Mouse (Mus musculus) hindbrain, embryonic 10.5 days (tissue): ENCODE measurements around the gene Zic4. TPM values are rescaled to one million over a fixed set of nuclear protein-coding genes. Genes with fewer than 3 reads are reported as not detected.

ENCODE experiments used
- DNase-seq: peaks from one replicate; pipeline ENCODE4 v3.0.0-alpha.2; 2017; ENCODE audit warnings: low spot score
- H3K27ac ChIP-seq: fragments of 300-500 bp; sonication (generic); 2 replicates; pipeline ENCODE4 v1.5.1; 2016; ENCODE audit warnings: mild to moderate bottlenecking, moderate library complexity
- H3K27me3 ChIP-seq: fragments of 300-500 bp; sonication (generic); 2 replicates; pipeline ENCODE4 v1.6.1; 2016; ENCODE audit warnings: mild to moderate bottlenecking; ENCODE audit not compliant: poor library complexity, insufficient read depth, severe bottlenecking
- H3K36me3 ChIP-seq: fragments of 300-500 bp; sonication (generic); 2 replicates; pipeline ENCODE4 v1.6.1; 2016; ENCODE audit warnings: mild to moderate bottlenecking, moderate library complexity
- H3K4me1 ChIP-seq: fragments of 300-500 bp; sonication (generic); replicated peaks from 2 replicates; pipeline ENCODE4 v1.6.1; 2016; ENCODE audit warnings: mild to moderate bottlenecking
- H3K4me3 ChIP-seq: fragments of 300-500 bp; sonication (generic); 2 replicates; pipeline ENCODE4 v1.5.1; 2016; ENCODE audit warnings: mild to moderate bottlenecking, moderate library complexity
- H3K9me3 ChIP-seq: fragments of 300-500 bp; sonication (generic); 2 replicates; pipeline ENCODE4 v1.6.1; 2016; ENCODE audit warnings: mild to moderate bottlenecking, moderate library complexity
- WGBS: fragments of 180-500 bp; shearing (Covaris S2); methylation state at CpG from one replicate; pipeline ENCODE4 v1.1.7; 2016; 5-methylcytosine and 5-hydroxymethylcytosine counted together
- polyA plus RNA-seq: library from polyadenylated mRNA; unstranded; fragments of >200 nt; fragmentation: Nextera tagmentation; extraction: Ambion mirVana; gene quantifications from 2 replicates; pipeline ENCODE4 v1.2.1, GENCODE M21; 2016

Zic4 gene
- polyA plus RNA-seq, 1 experiment from 2014 or later: 19.8 TPM

DNA sequence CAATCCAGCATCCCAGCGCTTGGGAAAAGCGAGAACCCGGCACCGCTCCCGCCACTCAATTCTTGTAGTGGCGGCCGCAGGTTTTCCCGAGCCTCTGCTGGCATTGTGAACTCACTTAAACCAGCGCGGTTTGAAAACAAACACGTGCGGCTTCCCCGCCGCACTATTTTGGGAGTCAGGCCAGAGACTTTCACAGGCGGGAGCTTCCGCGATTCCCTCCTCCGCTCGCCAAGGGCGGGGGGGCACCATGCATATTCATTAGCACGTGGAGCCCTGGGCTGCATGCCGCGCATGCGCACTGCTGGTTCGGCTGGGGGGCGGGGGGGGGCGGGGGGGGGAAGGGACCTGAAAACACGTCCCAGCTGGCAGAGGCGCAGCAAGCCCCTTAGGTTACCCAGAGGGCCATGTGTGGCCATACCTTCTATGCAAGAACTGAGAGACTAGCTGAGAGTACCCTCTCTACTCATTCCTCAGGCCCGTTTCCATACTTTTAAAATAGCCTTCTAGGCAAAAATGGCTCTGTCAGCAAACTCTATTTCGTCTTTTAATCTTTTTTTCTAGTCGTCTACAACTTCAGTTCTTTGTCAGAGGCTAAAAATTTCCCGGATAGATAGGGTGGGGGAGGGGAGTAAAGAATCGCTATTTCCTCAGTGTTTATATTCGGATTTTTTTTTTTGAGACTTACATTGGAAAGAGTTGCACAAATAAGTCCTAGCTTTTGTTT, 6.4 kb upstream of the Zic4 start:
- Histone ChIP-seq H3K36me3 (no peaks in the 10 kb centered on the region), H3K4me1 (peaks cover 44% of the 10 kb centered on the region), H3K27me3 (peaks cover 100% of the 10 kb centered on the region), H3K4me3 (peak overlapping the region; percentile 48), H3K9me3 (no peaks in the 10 kb centered on the region), H3K27ac (peak overlapping the region; percentile 81)
- DNase-seq: peak; percentile 91
- WGBS: under 1% methylated on average over 34 of the region's 35 CpGs

DNA sequence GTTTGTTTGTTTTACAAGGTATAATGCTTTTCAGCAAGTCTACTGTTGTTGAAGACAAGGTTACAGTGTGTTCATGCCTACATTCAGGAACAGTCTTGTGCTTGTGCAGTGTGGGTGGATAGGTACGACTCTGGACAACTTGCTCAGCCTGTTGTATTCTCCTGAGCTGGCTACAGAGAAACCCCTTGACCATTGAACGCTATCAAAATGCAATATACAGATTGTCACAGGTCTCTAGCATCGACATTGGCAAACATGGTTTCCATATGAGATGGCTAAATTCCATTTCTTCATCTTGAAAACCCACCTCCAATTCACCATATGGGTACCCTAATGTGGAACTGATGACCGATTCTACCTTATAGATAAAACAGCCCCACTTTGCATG, 5.9 kb upstream of the Zic4 start:
- Histone ChIP-seq H3K36me3 (0 out of 2 replicates have a peak, but pooled peaks cover 4% of the 10 kb centered on the region), H3K4me3 (peak overlapping the region; percentile 48; the same call in 1 of the 2 replicates), H3K27ac (0 out of 2 replicates have a peak overlapping the region, but pooled peaks have one; percentile 81), H3K27me3 (peaks cover 100% of the 10 kb centered on the region), H3K9me3 (no peaks in the 10 kb centered on the region), H3K4me1 (peaks cover 42% of the 10 kb centered on the region)
- 9% methylated on average over 4 of the region's 4 CpGs for WGBS
- no peak for DNase-seq

DNA sequence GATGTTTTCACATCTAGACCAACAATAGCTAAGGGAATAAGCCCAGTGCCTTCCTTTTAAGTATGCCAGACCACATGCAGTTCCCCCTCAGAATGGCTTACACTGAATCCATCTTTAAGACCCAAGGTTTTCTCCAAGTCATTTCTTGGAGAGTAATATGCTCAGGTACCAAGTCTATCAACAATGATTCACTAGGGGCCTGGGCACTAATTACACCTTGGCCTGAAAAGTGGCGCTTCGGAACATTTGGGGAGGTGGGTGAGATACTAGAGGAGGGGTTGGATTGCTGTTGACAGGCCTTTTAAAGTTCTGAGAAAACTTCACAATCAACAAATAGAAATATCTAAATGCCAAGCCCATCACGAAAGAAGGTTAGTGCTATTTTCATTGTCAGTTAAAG, 4.9 kb upstream of the Zic4 start:
- no peak overlapping the region for H3K27ac ChIP-seq
- DNase-seq: no peak

DNA sequence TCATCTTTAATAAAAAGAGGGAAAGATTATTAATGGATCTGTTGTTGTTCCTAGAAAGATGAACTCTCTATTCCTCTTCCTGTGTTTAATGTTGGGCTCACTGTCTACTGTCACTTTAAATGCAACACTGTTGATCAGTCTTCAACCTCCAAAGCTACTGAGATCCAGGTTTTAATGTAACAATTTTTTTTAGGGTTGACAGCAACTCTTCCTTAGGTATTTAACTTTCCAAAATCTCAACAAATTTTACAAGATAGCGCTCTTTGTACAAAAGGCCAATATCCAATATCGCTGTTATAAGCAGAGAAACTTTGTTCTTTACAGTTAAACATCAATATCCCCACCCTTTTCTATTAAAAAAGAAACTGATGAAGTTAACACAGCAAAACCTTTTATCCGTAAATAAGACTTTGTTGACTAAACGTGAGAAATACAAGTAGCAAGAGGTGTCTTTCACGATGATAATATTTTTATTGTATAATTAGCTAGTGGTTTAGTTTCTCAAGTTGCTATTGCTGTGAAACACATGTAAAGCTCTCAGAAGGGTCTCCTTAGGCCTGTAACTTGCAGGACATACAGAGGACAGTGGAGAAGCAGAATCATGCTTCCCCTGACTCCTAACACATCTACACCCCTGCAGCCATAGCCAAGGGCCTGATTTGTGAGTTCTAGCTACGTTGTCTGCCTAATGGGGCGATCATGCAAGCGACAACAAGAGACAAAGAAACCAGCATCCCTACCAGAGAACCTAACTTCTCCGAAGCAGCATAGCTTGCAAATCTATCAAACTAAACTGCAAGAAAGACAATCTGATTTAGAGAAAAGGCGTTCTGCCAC, 3.1 kb upstream of the Zic4 start:
- Histone ChIP-seq H3K4me3 (peak overlapping the region; percentile 69), H3K4me1 (peaks cover 25% of the 10 kb centered on the region; the same call in 1 of the 2 replicates), H3K36me3 (peaks cover 27% of the 10 kb centered on the region), H3K27me3 (peaks cover 100% of the 10 kb centered on the region), H3K9me3 (no peaks in the 10 kb centered on the region), H3K27ac (peak overlapping the region; percentile 82)
- WGBS: 10% methylated on average over 10 of the region's 10 CpGs
- peak; percentile 51 for DNase-seq

More for the DNA sequence above, 4.9 kb upstream of the Zic4 start:
- Histone ChIP-seq H3K27me3 (peaks cover 100% of the 10 kb centered on the region), H3K9me3 (no peaks in the 10 kb centered on the region), H3K4me3 (0 out of 2 replicates have a peak overlapping the region, but pooled peaks have one; percentile 18), H3K4me1 (peaks cover 42% of the 10 kb centered on the region), H3K36me3 (peaks cover 14% of the 10 kb centered on the region)
- WGBS: 13% methylated on average over 3 of the region's 3 CpGs

DNA sequence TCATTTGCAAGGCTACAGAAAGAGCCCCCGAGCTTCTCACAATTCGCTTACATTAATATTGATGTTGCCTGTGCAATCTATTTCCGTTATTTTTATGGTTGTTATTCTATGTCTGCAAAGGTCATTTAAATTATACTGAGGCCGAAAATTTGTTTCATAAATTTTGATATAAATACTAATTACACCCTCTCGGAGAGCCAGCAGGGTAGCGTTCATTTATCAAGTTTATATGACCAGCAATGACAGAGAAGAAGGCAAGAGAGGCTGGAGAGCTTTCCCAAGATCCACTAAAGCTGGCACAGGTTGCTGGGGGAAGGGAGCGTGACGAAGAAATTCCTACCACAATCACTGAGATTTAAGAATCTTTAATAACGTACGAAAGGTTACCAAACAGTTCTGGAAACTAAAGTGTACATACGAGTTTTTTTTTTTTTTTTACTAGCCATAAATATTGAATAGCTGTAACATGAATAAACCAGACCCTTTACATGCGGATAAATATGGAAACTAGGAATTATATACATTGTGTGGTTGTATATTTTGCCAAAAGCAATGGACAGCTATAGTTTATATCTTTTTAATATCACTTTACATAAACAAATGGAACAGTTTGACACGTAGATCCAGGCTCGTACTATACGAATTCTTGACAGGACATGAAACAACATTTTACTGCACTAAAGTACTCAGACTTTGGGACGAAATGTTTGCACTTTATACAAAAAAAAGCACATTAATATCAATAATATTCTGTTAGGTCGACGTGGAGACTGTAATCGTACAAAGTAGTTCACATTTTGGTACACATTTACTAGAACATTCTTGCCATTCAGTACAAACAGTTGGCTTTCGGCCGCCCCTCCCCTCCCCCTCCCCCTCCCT, 1.8 kb upstream of the Zic4 start:
- Histone ChIP-seq H3K27ac (peak overlapping the region; percentile 94), H3K36me3 (peaks cover 31% of the 10 kb centered on the region), H3K4me1 (peaks cover 23% of the 10 kb centered on the region; the same call in 1 of the 2 replicates), H3K27me3 (peaks cover 100% of the 10 kb centered on the region), H3K4me3 (peak overlapping the region; percentile 69), H3K9me3 (no peaks in the 10 kb centered on the region)
- 4% methylated on average over 21 of the region's 21 CpGs for WGBS
- no peak for DNase-seq

DNA sequence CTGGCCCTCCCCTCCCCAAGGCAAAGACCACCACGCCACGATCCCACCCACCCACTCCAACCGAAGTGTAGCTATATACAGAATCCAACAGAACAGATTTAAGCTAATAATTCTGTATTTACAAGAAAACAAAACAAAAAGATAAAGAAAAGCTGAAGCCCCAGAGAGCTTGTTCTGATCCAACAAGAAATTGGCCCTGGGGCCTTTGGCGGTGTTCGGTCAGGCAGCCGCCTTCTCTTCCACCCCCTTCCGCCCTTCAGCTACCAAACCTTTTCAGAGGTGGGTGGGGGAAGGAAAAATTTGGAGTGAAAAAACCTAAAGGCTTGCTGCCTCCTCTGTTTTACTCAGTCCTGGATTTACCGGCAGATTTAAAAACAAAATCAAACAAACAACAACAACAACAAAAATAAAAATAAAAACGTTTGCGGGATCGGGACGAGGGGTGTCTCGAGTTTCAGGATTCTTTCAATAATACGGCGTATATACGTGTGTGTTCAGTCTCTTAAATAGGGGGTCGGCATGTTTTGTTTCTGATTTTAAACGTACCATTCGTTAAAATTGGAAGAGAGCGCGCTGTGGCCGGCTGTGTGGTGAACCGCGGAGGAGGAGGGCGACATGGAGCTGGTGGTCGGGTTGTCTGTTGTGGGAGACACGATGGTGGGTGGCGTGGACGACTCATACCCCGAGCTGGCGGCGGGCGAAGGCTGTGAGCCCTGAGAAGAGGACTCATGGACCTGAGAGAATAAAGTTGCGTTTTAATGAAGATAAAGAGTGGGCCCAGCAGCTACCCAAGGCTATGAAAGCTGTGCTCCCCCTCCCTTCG, 969 bp upstream of the Zic4 start:
- H3K36me3 ChIP-seq: peaks cover 31% of the 10 kb centered on the region
- peaks cover 18% of the 10 kb centered on the region; the same call in 1 of the 2 replicates for H3K4me1 ChIP-seq
- peaks cover 100% of the 10 kb centered on the region for H3K27me3 ChIP-seq
- peak overlapping the region; percentile 94 for H3K27ac ChIP-seq
- under 1% methylated on average over 35 of the region's 35 CpGs for whole genome bisulfite sequencing
- peak overlapping the region; percentile 69 for H3K4me3 ChIP-seq
- peak; percentile 40 for DNase-seq
- no peaks in the 10 kb centered on the region for H3K9me3 ChIP-seq

DNA sequence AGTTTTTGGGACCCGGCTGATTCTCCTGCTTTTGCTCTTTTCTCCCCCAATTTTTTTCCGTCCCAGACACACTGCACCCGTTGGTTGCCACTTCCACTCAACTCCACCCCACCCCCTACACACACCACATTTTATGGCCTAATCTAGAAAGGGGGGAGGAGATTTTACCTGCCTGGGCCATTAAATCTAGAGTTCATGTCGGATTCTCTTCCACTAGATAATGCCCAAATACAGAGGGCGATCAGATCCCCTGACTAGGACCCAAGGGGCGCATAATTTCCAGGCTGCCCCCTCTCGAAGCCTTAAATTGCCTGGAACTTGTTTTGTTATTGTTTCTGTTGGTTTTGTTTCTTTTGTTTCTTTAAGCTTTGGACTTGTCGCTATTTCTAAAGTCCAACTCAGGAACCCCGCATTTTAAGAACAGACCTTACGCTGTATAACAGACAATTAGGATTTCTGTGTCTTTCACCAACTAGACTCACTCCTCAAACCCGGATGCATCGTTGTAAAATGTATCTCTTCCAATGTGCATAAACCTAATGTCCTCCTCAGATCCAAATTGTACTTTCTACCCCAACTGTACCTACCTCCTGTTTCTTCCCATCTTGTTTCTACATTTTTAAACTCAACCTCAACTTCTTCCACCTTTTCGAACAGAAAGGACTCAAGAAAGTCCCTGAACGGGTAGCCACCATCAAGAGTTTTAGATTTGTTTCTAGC, 958 bp downstream of the Zic4 start:
- Histone ChIP-seq H3K4me1 (peaks cover 22% of the 10 kb centered on the region; the same call in 1 of the 2 replicates), H3K36me3 (peaks cover 31% of the 10 kb centered on the region), H3K27ac (peak overlapping the region; percentile 94), H3K9me3 (no peaks in the 10 kb centered on the region), H3K27me3 (peaks cover 100% of the 10 kb centered on the region), H3K4me3 (peak overlapping the region; percentile 69)
- DNase-seq: peak; percentile 33
- WGBS: 2% methylated on average over 14 of the region's 14 CpGs

DNA sequence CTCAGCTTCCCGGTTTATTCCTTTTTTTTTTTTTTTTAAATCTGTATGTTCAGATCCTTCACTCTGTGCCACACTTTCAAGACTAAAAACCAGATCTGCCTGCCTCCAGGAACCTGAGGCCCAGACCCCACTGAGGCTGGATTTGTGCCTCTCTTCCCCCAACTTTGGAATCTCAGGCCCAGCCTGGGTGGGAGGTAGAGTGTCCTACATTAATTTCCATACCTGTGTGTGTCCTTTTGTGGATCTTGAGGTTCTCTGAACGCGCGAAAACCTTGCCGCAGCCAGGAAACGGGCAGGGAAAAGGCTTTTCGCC, 1.6 kb downstream of the Zic4 start:
- Histone ChIP-seq H3K4me3 (peak overlapping the region; percentile 69), H3K4me1 (peaks cover 24% of the 10 kb centered on the region; the same call in 1 of the 2 replicates), H3K9me3 (no peaks in the 10 kb centered on the region), H3K27ac (peak overlapping the region; percentile 94), H3K36me3 (peaks cover 31% of the 10 kb centered on the region), H3K27me3 (peaks cover 100% of the 10 kb centered on the region)
- WGBS: under 1% methylated on average over 7 of the region's 7 CpGs
- peak; percentile 66 for DNase-seq

DNA sequence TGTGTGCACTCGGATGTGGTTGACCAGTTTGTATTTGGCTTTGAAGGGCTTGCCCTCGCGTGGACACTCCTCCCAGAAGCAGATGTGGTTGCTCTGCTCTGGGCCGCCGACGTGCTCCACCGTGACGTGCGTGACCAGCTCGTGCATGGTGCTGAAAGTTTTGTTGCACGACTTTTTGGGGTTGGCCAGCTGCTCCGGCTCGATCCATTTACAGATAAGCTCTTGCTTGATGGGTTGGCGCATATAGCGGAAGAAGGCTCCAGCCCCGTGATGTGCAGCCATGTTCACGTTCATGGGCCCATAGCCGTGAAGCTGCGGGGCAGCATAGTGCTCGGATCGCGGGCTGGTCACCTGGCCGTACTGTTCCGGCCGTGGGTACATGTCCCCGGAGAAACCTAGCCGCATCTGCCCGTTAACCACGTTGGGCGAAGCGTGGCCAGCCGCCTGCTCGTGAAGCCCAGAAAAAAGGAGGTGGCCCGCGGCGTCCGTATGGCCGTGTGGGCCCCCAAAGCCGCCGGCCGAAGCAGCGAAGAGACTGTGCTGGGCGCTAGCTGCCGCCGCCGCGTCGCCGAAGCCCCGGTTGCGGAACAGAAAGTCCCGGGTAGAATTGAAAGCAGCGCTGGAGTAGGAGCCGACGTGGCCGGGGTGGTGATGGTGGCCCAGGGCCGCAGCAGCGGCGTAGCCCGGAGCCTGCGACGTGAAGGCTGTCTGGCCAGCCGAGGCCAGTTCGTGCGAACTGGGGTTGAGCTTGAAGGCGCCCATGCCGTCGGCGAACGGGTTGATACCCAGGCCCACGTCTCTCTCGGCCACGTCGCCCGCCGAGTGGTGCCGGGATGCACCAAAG, 2.1 kb downstream of the Zic4 start:
- peaks cover 29% of the 10 kb centered on the region for H3K4me1 ChIP-seq
- WGBS: under 1% methylated on average over 77 of the region's 77 CpGs
- DNase-seq: no peak

DNA sequence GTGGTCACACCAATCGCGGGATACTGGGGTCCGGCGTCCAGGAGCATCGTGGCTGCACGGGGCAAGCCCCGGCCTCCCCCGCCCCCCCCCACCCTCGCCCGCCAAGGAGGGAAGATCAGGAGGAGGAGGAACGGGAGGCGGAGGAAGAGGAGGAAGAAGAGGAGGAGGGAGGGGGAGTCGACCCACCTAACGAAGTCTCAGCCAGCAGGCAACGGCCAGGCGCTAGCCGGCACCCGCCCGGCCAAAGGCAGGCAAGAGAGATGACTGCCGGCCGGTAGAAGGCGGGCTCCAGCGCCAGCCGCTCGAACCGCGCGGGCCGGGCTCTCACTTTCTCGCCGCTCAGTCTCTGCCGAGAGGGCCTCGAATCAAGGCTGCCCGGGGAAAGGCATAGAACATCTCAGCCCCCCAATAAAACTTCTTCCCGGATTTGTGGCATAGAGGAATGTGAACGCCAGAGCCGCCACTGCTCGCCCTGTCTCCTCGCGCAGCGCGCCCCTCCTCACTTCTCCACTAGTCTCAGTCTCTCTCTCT, 2.8 kb downstream of the Zic4 start:
- under 1% methylated on average over 42 of the region's 42 CpGs for WGBS
- Histone ChIP-seq H3K4me3 (peak overlapping the region; percentile 69), H3K9me3 (no peaks in the 10 kb centered on the region), H3K27ac (peak overlapping the region; percentile 94), H3K36me3 (peaks cover 31% of the 10 kb centered on the region), H3K4me1 (peaks cover 36% of the 10 kb centered on the region), H3K27me3 (peaks cover 100% of the 10 kb centered on the region)
- DNase-seq: peak; percentile 80

More for the DNA sequence above, 2.1 kb downstream of the Zic4 start:
- Histone ChIP-seq H3K4me3 (peak overlapping the region; percentile 69), H3K36me3 (peaks cover 31% of the 10 kb centered on the region), H3K27ac (peak overlapping the region; percentile 94), H3K27me3 (peaks cover 100% of the 10 kb centered on the region), H3K9me3 (no peaks in the 10 kb centered on the region)
